Comparison of ENCODE assay signal across 19 mouse cellular contexts in genomic region chr4:82048171-82048570, GRCm38 (mm10).
DNase-seq lines count a peak whose midpoint lies in the region; ATAC-seq and TF ChIP-seq lines count a peak whose summit lies in the region.
"Had no signal": no experiment of that assay in that cellular context is flagged by ENCODE, and none has a peak within 500 bp of the region (broad histone marks: within the 10 kb centered on the region; RNA-seq: fewer than 3 reads in every experiment).

No protein-coding gene starts in this region.

- ATAC-seq in midbrain, postnatal 0 days (ENCODE audit: low FRiP score) = no peak
- no peak for ATAC-seq in activated CD4-positive, CD25-positive, alpha-beta regulatory T cell, adult 4 months
- ATAC-seq: forebrain, embryonic 14.5 days; forebrain, embryonic 16.5 days; Patski had no signal

- H3K9me3 ChIP-seq in midbrain, postnatal 0 days (ENCODE audit: low read length) = no peaks in the 10 kb centered on the region
- H3K9me3 ChIP-seq: embryonic facial prominence, embryonic 13.5 days; forebrain, embryonic 10.5 days; forebrain, embryonic 12.5 days had no signal

- no peak for TF ChIP-seq CTCF in midbrain, postnatal 0 days (IDR thresholded peaks at IDR 0.05)

- DNase-seq in adrenal gland, postnatal 10 days = peak; percentile 5
- no peak for DNase-seq in adrenal gland, adult 8-10 months
- peak; percentile 26 for DNase-seq in 3T3-L1 (ENCODE audit: low read depth, low spot score)
- DNase-seq in fat pad, adult 2 months (ENCODE audit: extremely low read depth, low read depth, low spot score) = peak; percentile 49
- no peak for DNase-seq in midbrain, postnatal 0 days (ENCODE audit: low spot score)
- DNase-seq: adrenal gland, postnatal 14 days; adrenal gland, postnatal 36 days; cerebellum, adult 11-12 months; cerebellum, adult 2 months; cerebellum, adult 9-10 months; cerebellum, postnatal 10 days; cerebellum, postnatal 25 days had no signal

- H3K4me3 ChIP-seq in midbrain, postnatal 0 days (ENCODE audit: low read depth, low read length) = no peak overlapping the region
- H3K4me3 ChIP-seq: embryonic facial prominence, embryonic 13.5 days; forebrain, embryonic 10.5 days; forebrain, embryonic 12.5 days had no signal

- WGBS in midbrain, postnatal 0 days = 91% methylated on average over 2 of the region's 2 CpGs

- H3K4me2 ChIP-seq in midbrain, postnatal 0 days (ENCODE audit: low read depth, low read length, poor library complexity, severe bottlenecking) = no peak overlapping the region
- H3K4me2 ChIP-seq: embryonic facial prominence, embryonic 13.5 days; forebrain, embryonic 12.5 days had no signal

- no peaks in the 10 kb centered on the region for H3K4me1 ChIP-seq in midbrain, postnatal 0 days (ENCODE audit: insufficient read depth, low read length)
- H3K4me1 ChIP-seq: forebrain, embryonic 12.5 days had no signal

- H3K27ac ChIP-seq in midbrain, postnatal 0 days (ENCODE audit: low read depth, low read length) = no peak overlapping the region
- H3K27ac ChIP-seq: embryonic facial prominence, embryonic 13.5 days; forebrain, embryonic 10.5 days; forebrain, embryonic 12.5 days had no signal

- H3K9ac ChIP-seq in midbrain, postnatal 0 days (replicated peaks; ENCODE audit: low read length, poor library complexity, severe bottlenecking) = no peak overlapping the region
- H3K9ac ChIP-seq: embryonic facial prominence, embryonic 13.5 days; forebrain, embryonic 12.5 days had no signal

- no peaks in the 10 kb centered on the region for H3K27me3 ChIP-seq in midbrain, postnatal 0 days (ENCODE audit: insufficient read depth, low read length)
- H3K27me3 ChIP-seq: embryonic facial prominence, embryonic 13.5 days; forebrain, embryonic 12.5 days; Patski had no signal

- no peaks in the 10 kb centered on the region for H3K36me3 ChIP-seq in midbrain, postnatal 0 days (ENCODE audit: insufficient read depth, low read length)
- H3K36me3 ChIP-seq: embryonic facial prominence, embryonic 13.5 days; forebrain, embryonic 10.5 days; forebrain, embryonic 12.5 days had no signal

Comparison
In these comparisons a context has a peak if more than half of its experiments do, and no peak if none do; other contexts are left out.
1. DNase-seq: peak in adrenal gland, postnatal 10 days (single experiment), 3T3-L1 (single experiment) and fat pad, adult 2 months (single experiment); none in adrenal gland, adult 8-10 months (single experiment) and midbrain, postnatal 0 days (single experiment).